Mouse (Mus musculus) frontal cortex, adult 2 months (tissue): ENCODE results near the gene Gm20388. TPM values are rescaled to one million over a fixed set of nuclear protein-coding genes. Genes with fewer than 3 reads are reported as not detected.

Source experiments
- DNase-seq, 2 experiments: peaks; one replicate each; pipeline ENCODE4 v3.0.0; 2022; ENCODE audit warnings: low spot score in 1 of 2; ENCODE audit errors: extremely low spot score in 1 of 2
- polyA plus RNA-seq: library from polyadenylated mRNA; depleted of rRNA; stranded (reverse); fragments of >200 nt; gene quantifications from 2 replicates; pipeline ENCODE4 v1.2.3, GENCODE M21; 2012

Gene Gm20388
- polyA plus RNA-seq, 1 experiment = 22.2 TPM

DNA sequence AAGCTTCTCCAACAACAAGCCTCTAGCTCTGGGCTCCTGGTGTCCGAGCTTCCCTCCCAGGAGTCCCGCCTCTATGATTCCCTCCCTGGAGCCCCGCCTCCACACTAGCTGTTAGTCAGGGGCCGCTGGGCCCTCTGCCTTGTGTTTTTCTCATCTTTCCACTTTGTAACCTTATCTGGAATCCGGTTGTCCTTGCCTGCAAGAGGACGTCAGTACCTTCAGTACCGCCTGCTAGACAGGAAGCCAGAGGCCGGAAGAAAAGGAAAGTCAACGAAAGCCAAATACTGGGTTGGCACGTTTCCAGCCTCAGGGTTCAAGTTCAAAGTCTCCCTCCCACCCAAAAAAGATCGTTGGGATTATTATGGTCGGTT, 841.4 kb downstream of the Gm20388 start:
- no peak for DNase-seq

DNA sequence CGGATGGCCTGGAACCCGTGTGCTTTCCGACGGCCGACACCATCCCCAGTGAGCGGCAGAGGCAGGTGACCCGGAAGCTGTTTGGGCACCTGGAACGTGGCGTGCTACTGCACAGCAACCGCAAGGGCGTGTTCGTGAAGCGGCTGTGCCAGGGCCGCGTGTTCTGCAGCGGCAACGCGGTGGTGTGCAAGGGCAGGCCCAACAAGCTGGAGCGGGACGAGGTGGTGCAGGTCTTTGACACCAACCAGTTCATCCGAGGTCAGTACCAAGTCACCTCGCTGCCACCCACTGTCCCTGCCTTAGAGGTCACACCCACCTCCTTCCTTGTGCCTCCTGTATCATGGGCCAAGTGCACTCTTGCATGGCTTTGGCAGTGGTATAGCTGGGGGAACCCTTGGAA, 842.8 kb downstream of the Gm20388 start:
- DNase-seq = no peak

DNA sequence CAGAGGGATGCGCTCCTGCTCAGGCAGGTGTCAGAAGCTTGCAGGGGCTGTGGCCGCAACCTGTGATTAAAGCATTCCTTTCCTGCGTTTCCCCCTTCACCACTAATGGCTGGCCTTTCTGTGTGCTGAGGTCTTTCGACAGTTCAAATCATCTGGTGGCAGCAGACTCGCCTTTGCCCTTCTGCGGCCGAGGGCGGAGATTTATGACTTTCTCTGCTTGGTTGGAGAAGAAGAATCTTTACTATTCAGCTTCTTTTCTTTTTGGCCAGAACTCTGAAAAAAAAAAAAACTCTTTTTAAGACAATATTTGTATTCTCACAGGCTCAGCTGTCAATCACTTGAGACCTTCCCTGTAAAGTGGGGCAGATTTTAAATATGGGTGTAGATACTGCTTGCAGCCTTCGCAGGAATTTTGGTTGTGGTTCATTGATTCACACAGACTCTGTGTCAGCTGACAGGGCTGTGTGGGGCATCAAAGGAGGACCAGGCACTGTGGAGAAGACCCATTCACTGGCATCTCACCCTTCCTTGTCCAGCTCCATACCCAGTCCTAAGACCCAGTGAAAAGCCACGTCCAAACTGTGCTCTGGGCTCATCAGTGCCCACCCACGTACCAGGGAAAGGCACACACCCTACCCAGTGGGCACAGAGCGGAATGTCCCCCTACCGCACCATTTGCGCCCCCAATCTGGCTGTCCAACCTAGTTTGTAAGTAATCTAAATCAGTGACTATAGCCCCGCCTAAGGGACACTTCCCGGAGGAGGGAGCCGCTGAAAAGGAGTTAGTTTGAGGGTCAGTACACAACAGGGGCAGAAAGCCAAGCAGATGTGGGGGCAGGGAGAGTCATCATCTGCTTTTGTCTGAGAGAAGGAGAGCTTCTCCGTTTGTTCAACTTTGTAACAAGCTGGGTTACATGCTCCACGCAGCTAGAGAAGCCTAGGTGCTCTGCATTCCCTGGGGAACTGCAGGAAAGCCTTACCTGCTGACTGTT, 845.0 kb downstream of the Gm20388 start:
- DNase-seq = no peak

DNA sequence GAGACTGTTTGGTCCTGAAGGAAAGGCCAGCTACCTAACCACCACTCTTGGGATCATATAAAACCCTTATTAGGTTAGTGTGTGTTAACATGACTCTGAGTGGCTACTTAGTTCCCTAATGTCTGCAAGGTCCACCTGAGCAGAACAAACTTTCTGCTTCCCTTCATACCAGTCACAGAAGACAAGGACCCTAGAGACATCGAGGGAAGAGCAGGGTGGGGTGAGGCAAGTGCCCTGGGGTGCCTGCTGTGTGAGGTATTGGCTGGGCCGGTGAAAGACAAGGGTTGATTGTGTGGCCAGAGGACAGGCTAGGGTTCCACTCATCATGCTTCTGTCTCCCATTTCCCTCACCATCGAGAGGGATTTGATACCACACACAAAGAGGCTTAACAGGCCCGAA, 847.4 kb downstream of the Gm20388 start:
- DNase-seq = no peak

DNA sequence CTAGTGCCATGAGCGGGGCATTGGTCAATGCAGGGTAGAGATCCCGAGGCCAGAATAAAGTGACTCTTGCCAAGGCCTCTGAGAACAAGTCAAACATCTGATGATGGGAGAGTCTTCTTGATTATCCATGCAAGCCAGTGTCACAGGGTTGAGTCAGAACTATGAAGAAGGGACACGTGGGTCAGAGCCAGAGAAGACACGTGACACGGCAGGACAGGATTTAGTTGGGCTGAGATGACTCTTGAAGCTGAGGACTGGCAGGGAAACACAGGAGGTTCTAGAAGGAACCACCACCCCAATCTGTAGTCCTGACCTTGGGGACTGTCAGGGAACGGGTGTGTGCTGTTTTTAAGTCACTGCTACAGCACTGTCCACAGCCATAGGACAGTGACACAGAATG, 849.2 kb downstream of the Gm20388 start:
- no peak for DNase-seq

DNA sequence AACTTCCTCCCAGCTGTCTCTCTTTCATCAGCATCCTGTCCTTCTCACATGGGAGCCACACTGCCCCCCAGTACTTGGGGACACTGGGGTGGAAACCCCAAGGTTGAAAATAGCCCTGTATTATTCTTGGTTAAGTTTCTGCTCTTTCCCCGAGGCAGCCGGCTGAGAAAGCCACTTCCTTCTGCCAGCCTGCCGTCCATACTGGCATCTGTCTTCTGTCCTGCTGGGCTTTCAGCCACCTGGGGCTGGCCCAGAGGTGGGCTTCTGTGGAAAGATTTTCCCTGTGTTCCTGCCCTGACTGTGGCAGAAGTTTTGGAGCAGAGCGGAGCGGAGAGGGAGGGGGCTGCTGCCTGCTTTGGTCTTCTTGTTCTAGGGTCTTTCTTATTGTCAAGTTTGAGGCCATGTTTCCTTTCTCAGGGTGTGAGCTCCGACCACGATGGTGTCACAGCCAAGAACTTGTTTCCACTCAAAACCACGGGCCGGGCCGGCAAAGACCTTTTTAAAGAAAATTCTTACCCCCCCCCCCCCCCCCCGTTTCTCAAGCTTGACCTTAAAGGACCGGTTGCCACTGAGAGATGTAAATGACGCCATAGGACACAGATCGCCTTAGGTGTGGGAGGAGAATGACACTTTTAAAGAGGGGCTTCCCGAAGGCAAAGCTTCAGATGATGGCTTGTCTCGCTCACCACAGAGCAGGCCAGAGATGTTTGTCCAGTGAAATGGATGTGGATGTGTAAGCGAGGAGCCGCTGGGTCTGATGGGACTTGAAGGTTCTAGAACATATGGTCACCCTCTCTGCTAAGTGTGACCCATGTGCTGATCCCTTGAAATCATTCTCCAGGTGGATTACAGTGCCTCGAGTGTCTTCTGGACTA, 849.9 kb downstream of the Gm20388 start:
- no peak for DNase-seq

DNA sequence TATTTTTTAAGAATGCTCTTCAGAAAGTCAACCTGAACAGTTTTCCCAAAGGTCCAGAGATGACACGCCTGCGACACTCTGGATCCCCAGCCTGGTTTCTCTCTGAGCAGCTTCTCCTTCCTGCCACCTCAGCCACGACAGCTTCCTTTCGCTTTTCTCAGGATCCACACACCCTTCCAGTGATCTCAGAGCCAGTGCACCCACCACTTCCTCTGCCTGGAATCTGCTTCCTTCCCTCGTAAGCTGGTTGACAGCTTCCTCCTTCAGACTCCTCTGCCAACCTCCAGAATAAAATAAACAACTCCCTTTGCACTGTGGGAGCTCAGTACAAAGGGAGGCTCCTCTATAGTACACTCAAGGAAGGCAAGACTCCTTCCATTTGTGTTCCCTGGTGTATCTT, 852.6 kb downstream of the Gm20388 start:
- DNase-seq = peak in 1 of 2 experiments; percentile 42

DNA sequence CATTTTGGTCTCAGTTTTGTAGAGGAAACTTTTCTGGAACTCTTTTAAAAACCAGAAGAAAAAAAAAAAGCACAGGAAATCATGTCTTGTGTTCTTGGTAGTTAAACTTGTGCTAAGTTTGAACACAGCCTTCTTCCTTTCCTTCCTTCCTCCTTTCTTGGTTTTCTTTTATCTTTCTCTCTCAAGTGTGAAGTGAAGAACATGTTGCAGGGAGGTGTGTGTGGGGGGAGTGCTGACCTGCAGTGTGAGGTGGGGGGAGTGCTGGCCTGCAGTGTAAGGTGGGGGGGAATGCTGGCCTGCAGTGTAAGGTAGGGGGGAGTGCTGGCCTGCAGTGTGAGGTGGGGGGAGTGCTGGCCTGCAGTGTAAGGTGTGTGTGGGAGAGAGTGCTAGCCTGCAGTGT, 854.0 kb downstream of the Gm20388 start:
- DNase-seq = no peak

DNA sequence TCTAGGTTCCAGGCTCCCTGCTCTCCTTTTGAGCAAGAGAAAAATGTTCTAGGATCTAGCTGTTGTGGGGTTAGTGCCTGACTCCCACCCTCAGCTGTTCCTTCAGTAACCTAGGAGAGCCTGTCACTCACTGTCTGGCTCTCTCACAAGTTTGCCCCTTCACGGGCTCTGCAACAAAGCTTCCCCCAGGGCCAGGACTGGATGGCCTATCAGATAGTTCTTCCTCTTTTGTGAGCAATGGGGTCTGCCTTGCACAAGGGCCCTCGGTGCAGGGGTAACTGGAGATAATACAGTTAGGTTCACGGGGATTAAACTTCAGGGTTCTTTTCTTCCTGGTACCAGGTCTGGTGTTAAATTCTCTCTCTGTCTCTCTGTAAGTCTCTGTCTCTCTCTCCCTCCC, 856.0 kb downstream of the Gm20388 start:
- DNase-seq = no peak

DNA sequence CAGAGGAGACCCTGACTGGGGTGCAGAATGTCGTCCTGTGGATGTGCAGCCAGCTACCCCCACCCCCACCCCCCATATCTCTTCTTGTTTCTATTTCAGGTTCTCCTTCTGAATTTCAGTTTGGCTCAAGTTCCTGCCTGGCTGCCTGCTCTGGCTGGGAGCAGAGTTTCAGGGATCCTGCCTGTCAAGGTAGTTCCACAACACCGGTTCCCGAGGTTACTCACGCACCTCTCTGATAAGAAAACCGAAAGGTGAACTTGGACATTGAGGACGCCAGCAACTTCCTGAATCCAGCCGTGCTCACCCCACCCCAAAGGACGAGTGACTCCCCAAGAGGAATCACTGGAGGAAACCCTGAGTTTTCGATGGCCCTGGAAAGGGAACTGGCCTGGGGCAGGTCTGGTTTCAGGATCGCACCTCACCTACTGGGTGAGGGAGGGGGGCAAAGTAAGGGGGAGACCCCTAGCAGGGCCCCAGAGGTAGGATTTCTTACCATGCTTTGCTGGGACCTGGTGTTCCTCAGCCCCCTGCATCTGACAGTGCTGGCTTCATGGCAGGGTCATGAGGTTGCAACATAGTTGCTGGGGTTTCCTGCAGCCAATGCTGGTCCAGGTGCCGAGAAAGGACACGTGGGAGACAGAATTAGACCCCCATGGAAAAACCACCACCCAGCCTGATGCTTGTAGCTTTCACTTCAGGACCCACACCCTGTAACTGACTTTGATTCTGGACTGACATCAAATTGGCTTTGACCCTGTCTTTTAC, 858.0 kb downstream of the Gm20388 start:
- DNase-seq = no peak

DNA sequence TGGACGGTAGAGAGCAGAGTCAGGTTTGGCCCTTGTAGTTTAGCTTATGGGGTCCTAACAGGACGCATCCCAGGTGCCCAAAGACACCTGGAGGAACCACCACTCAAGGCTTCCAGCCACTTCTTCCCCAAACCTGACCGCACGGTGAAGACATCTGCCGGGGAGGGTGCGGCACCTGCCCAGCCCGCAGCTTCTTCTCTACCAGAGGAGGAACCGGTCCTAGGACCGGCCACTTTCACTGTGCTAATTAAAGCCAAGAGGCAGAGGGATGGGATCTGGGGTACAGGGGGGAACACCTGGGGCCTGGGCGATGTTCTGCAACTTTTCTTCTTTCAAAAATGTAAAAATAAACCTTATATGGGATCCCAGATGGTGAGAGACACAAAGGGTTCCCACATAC, 866.5 kb downstream of the Gm20388 start:
- no peak for DNase-seq

DNA sequence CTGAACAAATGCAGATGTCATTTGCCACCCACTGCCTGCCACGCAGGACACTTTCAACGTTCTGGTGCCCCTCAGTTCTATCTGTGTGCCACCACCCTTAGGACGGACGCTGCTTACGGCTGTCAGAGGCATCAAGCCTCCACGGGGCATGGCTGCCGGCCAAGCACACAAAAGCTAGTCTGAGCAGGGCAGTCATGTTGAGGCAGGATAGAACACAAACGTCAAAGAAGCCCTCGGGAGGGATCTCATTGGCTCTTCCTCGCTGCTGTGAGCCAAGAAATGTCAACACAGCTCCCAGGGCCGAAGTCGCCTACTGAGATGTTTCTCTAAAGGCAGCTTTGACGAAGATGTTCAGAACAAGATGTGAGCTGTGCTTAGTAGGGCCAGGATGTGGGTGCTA, 867.1 kb downstream of the Gm20388 start:
- DNase-seq = no peak

DNA sequence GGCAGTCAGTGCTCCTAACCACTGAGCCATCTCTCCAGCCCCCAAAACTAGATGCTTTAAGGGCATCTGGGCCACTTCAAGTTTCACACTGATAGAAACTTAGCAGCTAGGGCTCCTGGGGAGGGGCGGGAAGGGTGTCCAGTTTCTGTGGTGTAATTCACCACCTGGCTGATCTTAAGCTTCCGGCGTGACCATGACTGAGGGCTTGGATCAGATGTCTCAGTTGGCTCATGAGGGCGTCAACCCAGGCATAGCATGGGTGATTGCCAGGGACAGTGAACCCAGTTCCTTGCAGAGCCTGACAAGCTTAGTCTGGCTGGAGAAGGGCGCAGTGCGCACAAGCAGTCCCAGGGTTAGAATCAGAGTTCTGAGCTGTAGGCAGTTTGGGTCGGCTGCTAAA, 868.5 kb downstream of the Gm20388 start:
- DNase-seq = no peak

DNA sequence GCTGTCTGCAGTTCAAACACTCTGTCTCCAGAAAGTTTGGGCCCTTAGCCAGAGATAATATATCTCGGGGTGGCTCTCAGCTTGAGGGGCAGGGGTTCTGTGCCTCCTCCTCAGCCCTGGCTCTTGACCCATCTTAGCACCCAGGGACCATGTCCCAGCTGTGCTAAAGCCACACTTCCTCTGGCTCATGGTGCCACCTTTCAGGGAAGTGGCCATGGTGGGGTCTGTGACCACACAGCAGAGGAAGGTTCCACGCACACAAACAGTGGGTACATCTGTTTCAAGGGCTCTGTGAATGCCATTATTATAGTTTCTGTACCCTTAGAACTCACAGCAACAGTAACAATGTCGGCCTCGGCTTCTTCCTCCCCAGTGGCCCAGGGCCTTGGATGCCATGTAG, 873.1 kb downstream of the Gm20388 start:
- no peak for DNase-seq

DNA sequence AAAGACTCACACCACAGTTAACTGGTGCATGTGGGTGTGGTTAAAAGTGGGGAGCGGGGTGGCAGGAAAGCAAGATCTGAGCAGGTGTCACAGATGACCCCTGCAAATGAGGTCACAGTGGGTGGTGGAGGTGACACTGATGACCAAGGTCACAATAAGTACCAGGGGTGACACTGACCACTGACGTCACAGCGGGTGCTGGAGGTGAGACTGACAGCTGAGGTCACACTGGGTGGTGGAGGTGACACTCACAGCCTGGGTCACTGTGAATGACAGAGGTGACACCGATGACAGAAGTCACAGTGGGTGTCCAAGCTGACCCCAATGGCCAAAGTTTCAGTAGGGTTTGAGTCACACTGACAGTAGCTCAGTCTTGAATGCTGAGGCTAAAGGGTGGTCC, 876.1 kb downstream of the Gm20388 start:
- no peak for DNase-seq

DNA sequence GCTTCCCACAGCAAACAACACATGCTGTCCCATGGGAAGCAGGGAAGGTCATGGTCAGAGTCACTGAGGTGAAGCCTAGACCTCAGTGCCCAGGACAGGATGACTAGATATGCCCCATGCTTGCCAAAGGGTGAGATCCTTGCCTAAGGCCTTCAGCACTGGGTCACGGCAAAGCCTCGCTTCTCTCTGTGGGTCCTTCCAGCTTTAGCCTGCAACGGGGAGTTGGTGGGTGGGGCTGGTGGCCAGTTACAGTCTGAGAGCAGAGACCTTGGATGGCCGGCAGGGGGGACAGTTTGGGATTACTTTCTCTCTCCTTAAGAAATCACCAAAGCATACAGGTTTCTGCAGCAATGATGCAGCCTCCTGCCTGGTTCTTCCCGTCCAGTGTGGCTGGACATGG, 877.0 kb downstream of the Gm20388 start:
- no peak for DNase-seq

DNA sequence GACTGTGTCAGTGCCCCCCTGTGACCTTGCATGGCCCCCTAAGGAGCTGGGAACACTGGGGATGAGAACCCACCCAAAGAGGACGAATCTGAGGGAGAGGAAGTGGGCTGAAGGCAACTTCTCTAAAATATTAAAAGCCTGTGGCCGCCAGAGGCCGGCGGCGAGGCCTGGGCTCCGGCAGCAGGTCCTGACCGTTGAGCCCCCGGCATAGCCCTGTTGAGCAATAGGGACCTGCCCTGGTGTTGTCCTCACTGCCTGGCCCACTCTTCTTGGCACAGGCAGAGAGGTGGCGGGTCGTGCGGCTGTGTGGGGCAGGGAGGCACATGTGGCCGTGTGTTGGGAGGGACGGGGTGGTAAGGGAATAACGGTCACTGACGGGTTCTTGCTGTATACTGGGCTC, 882.1 kb downstream of the Gm20388 start:
- DNase-seq = no peak

DNA sequence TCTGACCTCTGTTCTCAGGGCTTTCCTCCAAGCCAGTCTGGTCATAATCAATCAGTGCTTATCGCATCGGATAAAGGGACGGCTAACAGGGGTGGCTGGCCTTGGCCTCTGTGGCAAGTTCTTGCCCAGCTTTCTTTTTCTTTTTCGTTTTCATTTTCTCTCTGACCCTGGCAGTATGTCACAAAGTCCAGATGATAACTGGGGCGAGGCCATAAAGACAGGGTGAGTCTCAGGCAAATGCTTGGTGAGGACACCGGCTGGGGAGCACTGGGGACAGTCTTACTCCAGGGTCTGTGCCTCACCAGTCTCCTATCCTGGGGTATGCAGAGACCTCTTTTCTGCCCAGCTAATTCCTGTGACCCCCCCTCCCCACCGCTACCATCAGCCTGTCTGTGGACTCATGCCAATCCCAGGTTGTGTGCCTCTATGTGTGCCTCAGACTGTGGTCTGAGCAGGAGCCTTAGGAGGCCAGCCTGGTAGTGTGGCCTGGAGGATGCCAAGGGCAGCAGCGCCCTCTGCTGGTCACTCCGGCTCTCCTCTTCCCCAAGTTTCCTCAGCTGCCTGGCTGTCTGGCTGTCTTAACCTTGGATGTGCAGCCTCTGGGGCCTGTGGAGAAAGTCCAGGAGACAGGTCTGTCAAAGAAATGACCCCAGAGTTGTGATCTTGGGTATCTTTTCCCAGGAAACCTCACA, 885.4 kb downstream of the Gm20388 start:
- DNase-seq = peak; percentile 33 to 85

DNA sequence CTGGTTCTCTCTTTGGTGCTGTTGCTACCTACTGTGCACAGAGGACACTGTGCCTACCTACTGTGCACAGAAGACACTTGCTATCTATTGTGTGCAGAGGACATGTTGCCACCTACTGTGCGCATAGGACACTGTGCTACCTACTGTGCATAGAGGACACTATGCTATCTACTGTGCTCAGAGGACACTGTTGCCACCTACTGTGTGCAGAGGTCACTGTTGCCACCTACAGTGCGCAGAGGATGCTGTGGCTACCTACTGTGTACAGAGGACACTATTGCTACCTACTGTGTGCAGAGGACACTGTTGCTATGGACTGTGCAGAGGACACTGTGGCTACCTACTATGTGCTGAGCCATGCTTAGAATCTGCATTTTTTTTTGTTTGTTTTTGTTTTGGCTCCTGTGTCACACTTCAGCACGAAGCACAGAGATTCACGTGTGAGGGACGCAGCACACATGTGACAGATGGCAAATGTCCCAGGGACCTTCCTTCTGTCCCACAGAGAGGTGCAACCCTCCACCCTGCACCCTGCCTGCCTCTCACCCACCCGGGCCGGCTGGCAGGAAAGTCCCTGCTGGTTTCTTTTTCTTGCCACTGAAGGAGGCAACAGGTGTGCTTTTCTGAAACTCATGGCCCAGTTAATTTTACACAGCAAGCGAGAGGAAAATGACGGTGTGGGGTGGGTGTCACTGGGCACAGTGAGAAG, 886.5 kb downstream of the Gm20388 start:
- DNase-seq = no peak
